Mouse (Mus musculus) kidney, adult 2 months (tissue): ENCODE results near the gene Lca5l. TPM values are rescaled to one million over a fixed set of nuclear protein-coding genes. Genes with fewer than 3 reads are reported as not detected.

Source experiments
- DNase-seq: peaks from one replicate; pipeline ENCODE4 v3.0.0; 2021
- H3K27ac ChIP-seq: fragments of 200-500 bp; 2 replicates; pipeline ENCODE4 v1.5.1; 2012; ENCODE audit warnings: low read depth, low read length, control low read depth, inconsistent platforms; ENCODE audit not compliant: insufficient read depth
- H3K27me3 ChIP-seq: fragments of 200-500 bp; replicated peaks from 2 replicates; pipeline ENCODE4 v1.6.1; 2012; ENCODE audit warnings: mild to moderate bottlenecking, moderate library complexity, low read length, inconsistent platforms; ENCODE audit not compliant: control insufficient read depth, insufficient read depth
- H3K36me3 ChIP-seq: fragments of 200-500 bp; 2 replicates; pipeline ENCODE4 v1.6.1; 2012; ENCODE audit warnings: mild to moderate bottlenecking, moderate library complexity, low read length, inconsistent platforms; ENCODE audit not compliant: control insufficient read depth, insufficient read depth
- H3K4me1 ChIP-seq: fragments of 200-500 bp; 2 replicates; pipeline ENCODE4 v1.6.1; 2011; ENCODE audit warnings: low read length; ENCODE audit not compliant: control insufficient read depth, insufficient read depth
- H3K4me3 ChIP-seq: fragments of 200-500 bp; 2 replicates; pipeline ENCODE4 v1.5.1; 2011; ENCODE audit warnings: mild to moderate bottlenecking, low read depth, low read length, control low read depth; ENCODE audit not compliant: insufficient read depth
- CTCF ChIP-seq: fragments of 200-500 bp; conservative IDR thresholded peaks from 2 replicates; pipeline ENCODE4 v1.5.1; 2011; ENCODE audit warnings: low read depth, mild to moderate bottlenecking, control low read depth, low read length, moderate library complexity, mixed read lengths; ENCODE audit not compliant: insufficient read depth, insufficient read length
- POLR2A ChIP-seq: fragments of 200-500 bp; IDR thresholded peaks from one replicate; pipeline ENCODE4 v1.6.1; 2011; ENCODE audit warnings: low read depth, low read length, control low read depth
- WGBS: fragments of 180-500 bp; shearing (Covaris S2); methylation state at CpG from one replicate; pipeline ENCODE4 v1.1.7; 2018; 5-methylcytosine and 5-hydroxymethylcytosine counted together
- polyA plus RNA-seq: library from polyadenylated mRNA; depleted of rRNA; stranded (reverse); fragments of >200 nt; gene quantifications from 2 replicates; pipeline ENCODE4 v1.2.3, GENCODE M21; 2012

Lca5l gene
- polyA plus RNA-seq, 1 experiment = 0.47 TPM

- Histone ChIP-seq H3K36me3 (no peaks in the 10 kb centered on the region), H3K27me3 (no peaks in the 10 kb centered on the region), H3K27ac (no peak overlapping the region), H3K4me3 (no peak overlapping the region), H3K4me1 (no peaks in the 10 kb centered on the region)
- 94% methylated on average over 11 of the region's 11 CpGs for WGBS
- DNase-seq = no peak
- no peak for TF ChIP-seq CTCF
- TF ChIP-seq POLR2A = no peak
Observed at GRCm38 (mm10) chr16:96157171-96157570, 34.9 kb downstream of the Lca5l start.

- no peak for TF ChIP-seq POLR2A
- TF ChIP-seq CTCF = no peak
- Histone ChIP-seq H3K36me3 (no peaks in the 10 kb centered on the region), H3K27me3 (no peaks in the 10 kb centered on the region), H3K4me3 (no peak overlapping the region), H3K4me1 (no peaks in the 10 kb centered on the region), H3K27ac (no peak overlapping the region)
- DNase-seq = no peak
- 86% methylated on average over 8 of the region's 8 CpGs for WGBS
Observed at GRCm38 (mm10) chr16:96156019-96156418, 36.1 kb downstream of the Lca5l start.

- WGBS = 87% methylated on average over 2 of the region's 2 CpGs
- Histone ChIP-seq H3K27ac (no peak overlapping the region), H3K4me3 (no peak overlapping the region), H3K27me3 (no peaks in the 10 kb centered on the region), H3K36me3 (no peaks in the 10 kb centered on the region), H3K4me1 (no peaks in the 10 kb centered on the region)
- TF ChIP-seq POLR2A (no peak), CTCF (no peak)
- DNase-seq = no peak
Observed at GRCm38 (mm10) chr16:96154476-96154875, 37.6 kb downstream of the Lca5l start.

- H3K36me3 ChIP-seq = no peaks in the 10 kb centered on the region
- no peaks in the 10 kb centered on the region for H3K27me3 ChIP-seq
- peak; percentile 70 for DNase-seq
- peak; percentile 82 for TF ChIP-seq CTCF
- TF ChIP-seq POLR2A = no peak
- no peaks in the 10 kb centered on the region for H3K4me1 ChIP-seq
- no peak overlapping the region for H3K4me3 ChIP-seq
- 12% methylated on average over 9 of the region's 9 CpGs for WGBS
- no peak overlapping the region for H3K27ac ChIP-seq
Observed at GRCm38 (mm10) chr16:96151551-96151950, 40.5 kb downstream of the Lca5l start.

- DNase-seq = no peak
- no peak for TF ChIP-seq POLR2A
- TF ChIP-seq CTCF = no peak
- H3K4me1 ChIP-seq = peaks cover under 1% of the 10 kb centered on the region; the same call in 1 of the 2 replicates
- 69% methylated on average over 4 of the region's 4 CpGs for WGBS
- no peak overlapping the region for H3K27ac ChIP-seq
- no peak overlapping the region for H3K4me3 ChIP-seq
- H3K27me3 ChIP-seq = no peaks in the 10 kb centered on the region
- H3K36me3 ChIP-seq = no peaks in the 10 kb centered on the region
Observed at GRCm38 (mm10) chr16:96150995-96151394, 41.1 kb downstream of the Lca5l start.

- Histone ChIP-seq H3K4me1 (peaks cover 3% of the 10 kb centered on the region; the same call in 1 of the 2 replicates), H3K27ac (no peak overlapping the region), H3K4me3 (no peak overlapping the region), H3K36me3 (no peaks in the 10 kb centered on the region), H3K27me3 (no peaks in the 10 kb centered on the region)
- no peak for TF ChIP-seq CTCF
- no peak for TF ChIP-seq POLR2A
- 53% methylated on average over 9 of the region's 9 CpGs for WGBS
- no peak for DNase-seq
Observed at GRCm38 (mm10) chr16:96149311-96149710, 42.8 kb downstream of the Lca5l start.

GRCm38 (mm10) chr16:96148834-96149233 is 43.2 kb downstream of the Lca5l start:
- no peak for TF ChIP-seq CTCF
- Histone ChIP-seq H3K27ac (no peak overlapping the region), H3K27me3 (no peaks in the 10 kb centered on the region), H3K4me1 (peaks cover 3% of the 10 kb centered on the region; the same call in 1 of the 2 replicates), H3K4me3 (no peak overlapping the region), H3K36me3 (no peaks in the 10 kb centered on the region)
- DNase-seq = no peak
- 42% methylated on average over 6 of the region's 6 CpGs for WGBS
